Mouse (Mus musculus): Measurements from ENCODE around the gene Gm20388.

The Gm20388 gene

DNA sequence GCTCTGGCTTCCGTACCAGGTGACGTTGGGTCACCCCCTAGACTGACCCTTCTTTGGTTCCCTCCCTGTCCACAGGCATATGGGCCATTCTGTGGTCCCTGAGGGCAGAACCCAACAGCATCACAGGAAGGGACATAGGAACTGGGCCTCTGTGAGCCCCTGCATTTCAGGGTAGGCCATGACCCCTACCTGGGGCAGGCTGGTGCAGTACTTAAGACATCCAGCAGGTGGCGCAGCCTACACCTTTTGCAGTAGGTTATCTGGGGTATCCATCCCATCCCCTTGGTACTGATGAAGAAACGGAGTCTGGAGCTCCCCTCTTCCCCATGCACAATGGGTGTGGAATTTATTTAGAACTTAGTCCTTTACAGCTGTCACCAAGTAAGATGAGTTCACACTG, 1783.8 kb downstream of the Gm20388 start:
- DNase-seq (ENCODE audit: low spot score) = peak; percentile 29

DNA sequence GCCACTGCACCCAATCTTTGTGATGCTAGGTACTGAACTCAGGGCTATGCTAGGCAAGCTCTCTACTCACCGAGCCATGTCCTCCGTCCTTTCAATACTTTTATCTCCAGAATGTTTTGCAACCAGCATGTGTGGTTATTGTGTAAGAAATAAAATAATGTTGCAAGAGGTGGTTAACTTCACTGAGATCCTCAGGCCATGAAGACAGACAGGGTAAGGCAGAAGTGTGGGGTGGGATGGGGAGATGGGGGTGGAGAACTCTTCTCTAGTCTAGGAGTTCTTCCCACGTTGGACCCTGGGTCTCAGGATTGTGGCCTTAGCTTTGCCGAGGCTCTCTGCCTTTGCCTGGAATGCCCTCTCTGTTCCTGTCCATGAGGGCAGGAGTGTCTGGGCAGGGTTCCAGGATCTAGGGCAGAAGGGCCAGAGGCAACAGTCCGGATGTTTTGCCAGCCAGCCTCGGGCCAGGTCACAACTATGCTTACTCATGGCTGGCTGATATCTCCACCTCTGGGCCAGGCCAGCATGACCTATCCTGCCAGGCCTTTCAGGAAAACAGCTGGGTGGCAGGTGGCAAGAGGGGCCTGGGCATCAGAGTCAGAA, 1785.0 kb downstream of the Gm20388 start:
- peak; percentile 76 for DNase-seq (ENCODE audit: low spot score)

DNA sequence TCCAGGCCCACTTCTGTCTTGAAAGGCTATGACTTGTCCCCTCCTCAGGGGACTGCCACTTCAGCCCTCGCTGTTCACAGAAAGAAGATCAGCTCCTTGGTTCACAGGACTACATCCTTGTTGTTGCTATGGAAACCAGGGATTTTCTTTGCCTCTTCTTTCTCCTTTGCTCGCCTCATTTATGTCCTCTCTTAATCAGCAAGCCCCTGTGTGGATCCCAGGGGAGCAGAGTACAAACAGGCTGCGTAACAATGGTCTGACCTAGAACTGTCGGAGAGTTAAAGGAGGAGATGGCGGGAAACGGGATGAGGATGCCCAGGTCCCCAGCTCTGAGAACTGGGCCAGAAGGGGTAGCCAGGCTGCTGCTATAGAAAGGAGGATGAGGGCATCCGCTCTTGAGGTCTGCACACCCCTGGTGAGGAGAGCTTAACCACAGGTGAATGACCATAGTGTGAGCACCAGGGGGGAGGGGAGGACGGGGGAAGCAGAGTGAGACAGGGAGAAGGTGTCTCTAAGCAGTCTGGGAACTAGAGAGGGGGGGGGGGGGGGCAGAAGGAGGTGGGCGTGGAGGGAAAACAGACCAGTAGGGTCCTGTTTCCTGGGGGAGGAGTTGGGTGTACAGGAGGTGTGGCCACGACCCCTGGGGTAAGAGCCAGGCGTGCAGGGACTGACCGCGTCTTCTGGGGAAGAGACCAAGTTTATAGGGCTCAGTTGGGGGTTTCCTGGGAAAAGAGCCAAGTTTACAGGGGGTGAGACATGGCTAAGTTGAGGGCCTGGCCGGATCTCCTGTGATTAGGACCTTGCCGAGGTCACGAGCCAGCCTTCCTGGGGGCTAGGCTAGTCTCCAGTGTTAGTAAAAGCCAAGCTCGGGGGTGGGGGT, 1787.3 kb downstream of the Gm20388 start:
- DNase-seq (ENCODE audit: low spot score) = no peak

DNA sequence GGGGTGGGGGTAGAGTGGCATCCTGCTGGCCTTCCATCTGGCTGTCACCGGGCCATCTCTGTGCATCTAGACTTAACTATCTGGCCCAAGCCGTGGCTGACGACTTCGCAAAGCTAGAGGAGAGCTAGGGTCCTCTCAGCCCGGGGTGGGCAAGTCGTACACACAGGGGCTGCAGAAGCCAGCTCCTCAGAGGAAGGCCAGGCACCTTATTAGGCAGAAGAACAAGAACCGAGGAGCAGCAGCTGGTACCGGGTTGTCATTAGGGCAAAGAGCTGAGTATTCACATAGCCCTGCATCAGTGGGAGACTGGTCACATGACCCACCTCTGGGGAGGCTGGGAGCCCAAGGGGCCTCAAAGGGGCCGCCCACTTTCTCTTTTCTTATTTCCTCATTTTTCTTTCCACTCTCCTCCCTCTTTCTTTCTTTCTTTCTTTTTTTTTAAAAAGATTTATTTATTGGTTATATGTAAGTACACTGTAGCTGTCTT, 1788.0 kb downstream of the Gm20388 start:
- no peak for DNase-seq (ENCODE audit: low spot score)

DNA sequence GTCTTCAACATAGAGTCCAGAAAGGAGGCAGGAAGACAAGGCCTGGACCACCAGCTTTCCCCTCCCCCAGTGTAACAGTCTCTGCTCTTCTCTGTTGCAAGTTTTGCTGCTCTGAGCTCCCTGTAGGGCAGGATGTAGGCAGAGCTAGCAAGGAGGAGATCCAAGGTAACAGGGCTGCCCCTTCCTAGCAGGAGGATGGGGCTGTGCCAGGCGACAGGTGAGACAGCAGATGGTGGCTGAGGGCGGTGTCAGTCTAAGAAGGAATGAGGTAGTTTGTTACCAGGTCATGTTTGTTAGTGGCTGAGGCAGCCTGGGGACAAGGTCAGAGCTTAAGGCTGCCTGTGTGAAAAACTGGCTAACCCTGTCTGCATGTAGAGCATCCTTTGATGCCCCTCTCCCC, 1789.3 kb downstream of the Gm20388 start:
- DNase-seq (ENCODE audit: low spot score) = no peak

DNA sequence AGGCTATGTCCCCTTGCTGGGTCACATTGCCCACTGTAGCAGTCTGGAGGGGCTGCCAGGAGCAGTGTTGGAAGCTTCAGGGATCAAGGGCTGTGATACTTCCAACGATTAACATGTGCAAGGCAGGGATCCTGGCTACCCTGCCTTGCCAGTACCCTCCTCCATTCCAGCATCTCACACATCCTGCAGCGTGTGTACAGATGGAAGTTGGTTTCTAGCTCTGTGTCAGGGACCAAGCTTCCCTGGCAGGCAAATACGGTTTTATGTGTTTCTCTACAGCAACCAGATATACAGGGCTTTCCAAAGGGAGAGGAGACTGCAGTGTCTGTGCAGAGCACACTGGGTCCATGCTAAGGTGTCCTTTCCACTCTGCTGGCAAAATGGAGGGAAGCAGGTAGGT, 1794.5 kb downstream of the Gm20388 start:
- DNase-seq (ENCODE audit: low spot score) = no peak

DNA sequence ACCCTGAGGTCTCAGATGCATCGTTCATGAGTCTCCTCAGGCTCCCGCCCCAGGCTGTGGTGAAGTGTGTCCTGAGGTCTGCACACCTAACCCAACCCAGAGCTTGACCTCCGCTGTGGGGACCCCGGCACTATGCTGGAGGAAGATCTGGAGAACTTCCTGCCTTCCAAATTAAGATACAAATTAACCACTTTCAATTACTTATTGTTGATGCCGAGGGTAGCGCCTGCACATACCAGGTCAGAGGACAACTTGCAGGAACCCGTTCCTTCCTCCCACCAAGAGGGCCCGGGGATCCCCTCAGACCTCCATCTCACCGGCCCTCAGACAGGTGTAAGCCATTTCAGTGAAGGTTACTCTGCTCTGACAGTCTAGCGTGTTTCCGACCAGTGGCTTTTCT, 1796.3 kb downstream of the Gm20388 start:
- no peak for DNase-seq (ENCODE audit: low spot score)

DNA sequence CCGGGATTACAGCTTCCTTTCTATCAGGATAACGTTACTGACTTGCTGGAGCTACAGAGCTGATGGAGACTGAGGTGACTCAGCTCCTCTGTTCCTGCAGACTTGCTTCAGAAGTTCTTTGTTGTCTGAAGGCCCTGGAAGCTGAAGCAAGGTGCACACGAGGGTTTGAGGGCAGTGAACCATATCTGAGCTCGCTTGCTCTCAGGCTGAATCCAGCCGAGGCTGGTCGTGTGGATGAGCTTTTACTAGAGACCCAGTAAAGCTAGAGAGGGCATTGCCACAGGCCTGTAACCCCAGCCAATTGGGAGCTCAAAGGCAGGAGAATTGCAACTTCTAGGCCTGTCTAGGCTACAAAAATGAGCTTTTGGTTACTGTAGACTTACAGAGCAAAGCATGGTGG, 1797.8 kb downstream of the Gm20388 start:
- no peak for DNase-seq (ENCODE audit: low spot score)

DNA sequence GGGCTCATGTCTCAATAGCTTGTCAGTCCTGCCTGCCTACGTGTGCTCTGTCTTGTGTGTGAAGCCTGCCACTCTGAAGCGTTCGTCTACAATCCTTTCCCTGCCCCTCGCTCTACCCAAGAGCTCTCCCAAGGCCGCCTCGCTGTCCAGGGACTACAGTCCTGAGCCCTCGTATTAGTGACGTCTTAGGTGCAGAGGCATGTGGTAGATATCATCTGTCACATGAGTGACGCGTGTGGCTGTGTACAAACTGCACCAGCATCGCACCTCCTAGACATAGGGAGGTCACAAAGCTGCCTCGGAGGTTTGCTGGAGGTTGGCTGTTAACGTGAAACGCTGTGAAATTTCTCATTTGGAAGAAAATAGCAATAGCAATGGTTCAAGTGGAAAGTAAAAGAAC, 1806.9 kb downstream of the Gm20388 start:
- no peak for DNase-seq (ENCODE audit: low spot score)

DNA sequence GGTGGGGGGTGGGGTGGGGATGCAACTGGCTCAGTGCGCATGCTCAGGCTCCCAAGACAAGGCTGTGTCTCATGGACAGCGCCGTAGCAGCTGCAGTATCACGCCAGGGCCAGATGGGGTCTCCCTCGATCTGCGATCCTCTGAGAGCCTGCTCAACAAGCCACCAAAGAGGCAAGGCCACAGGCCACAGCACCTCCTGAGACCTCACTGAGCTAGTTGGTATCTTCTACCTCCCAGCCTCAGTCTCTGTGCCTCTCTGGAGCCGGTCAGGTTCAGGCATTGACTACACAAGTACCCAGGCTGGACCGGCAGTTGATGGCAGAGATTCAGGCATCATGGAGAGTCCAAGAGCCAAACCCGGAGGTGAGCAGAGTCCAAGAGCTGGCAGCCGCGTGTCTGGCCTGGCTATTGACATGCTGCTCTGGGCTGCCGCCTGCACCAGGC, 1807.4 kb downstream of the Gm20388 start:
- peak; percentile 80 for DNase-seq (ENCODE audit: low spot score)

DNA sequence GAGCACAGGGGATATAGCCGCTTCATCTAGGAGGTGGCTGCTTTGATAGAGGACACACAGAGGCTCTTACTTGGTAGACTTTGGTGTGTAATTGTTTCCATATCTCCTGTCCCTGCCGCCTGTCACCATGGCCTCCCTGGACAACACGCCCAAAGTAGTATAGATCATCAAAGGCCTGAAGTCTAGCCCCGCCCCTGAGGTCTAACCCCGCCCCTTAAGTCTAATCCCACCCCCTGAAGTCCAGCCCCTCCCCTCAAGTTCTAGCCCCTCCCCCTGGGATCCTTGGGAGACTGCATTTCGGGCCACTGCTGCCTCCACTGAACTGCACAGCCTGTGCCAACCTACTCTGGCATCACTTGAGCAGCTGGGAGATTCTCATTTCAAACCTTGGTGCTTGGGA, 1808.3 kb downstream of the Gm20388 start:
- no peak for DNase-seq (ENCODE audit: low spot score)

DNA sequence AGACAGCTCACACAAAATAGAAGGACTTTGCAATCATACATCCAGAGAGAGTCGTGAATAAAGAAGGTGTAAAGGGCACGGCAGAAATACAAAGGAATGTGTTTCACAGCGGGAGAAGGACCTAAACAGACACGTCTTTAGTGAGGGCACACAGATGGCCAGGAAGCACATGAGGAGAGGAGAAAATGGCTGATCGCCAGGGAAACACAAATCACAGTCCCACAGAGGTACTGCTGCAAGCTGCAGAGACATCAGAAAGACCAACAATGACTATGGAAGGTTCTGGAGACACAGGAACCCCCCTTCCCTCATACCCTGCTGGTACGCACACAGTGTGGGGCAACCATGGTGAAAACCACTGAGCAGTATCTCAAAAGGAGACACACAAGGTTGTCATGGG, 1810.4 kb downstream of the Gm20388 start:
- no peak for DNase-seq (ENCODE audit: low spot score)

DNA sequence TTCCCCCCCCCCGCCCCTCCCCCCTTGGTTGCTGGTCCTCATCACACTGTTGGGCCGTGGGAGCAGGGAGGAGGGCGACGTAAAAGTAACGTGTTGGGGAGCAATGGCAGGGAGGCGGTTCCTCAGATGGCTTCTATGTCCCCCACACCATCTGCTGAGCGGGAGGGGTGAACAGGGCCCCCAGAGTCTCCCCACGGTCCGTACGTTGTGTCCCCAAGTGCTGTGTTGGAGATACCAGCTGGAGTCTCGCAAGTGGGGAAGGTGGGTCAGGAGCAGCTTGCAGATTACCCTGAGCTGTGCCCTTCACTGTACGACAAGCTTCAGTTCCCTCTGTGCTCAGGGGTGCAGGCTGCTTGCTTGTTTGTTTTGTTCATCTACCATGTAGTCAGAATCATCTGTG, 1813.2 kb downstream of the Gm20388 start:
- no peak for DNase-seq (ENCODE audit: low spot score)

DNA sequence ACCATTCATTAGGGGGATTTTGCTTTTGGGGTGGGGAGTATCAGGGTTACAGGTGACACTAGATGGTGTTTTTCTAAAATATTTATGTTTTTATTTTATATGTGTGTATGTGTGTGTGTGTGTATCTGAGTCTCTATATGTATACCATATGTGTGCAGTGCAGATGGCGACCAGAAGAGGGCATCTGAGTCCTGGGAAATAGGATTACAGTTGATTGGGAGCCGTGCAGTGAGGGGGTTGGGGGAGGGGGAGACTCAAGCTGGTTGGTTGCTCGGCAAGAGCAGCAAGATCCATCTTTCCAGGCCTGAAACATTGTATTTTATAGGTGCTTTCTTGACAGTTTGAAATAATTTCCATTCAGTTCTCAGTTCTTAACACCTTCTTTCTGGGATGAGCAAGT, 1816.5 kb downstream of the Gm20388 start:
- no peak for DNase-seq (ENCODE audit: low spot score)

DNA sequence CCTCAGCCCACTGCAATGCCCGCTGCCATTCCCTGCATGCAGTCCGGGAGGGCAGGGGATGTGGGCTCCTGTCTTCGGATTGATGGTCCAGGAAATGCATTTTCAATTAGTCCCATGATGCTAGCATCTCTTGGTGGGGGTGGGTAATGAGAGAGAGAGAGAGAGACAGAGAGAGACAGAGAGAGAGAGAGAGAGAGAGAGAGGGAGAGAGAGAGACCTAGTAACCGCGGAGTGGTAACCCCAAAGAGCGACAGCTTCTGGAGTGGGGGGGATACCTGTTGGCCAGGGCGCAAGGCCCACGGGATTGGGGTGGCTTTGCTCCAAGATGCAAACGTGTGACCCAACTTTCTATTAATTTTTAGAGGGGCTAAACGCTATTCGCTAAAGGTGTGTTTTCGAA, 1818.7 kb downstream of the Gm20388 start, which contains the start of gene Jph3:
Gene Jph3, plus strand, starts transcription at position 301 of the 400 bp plus-strand sequence.
- no peak for DNase-seq (ENCODE audit: low spot score)

DNA sequence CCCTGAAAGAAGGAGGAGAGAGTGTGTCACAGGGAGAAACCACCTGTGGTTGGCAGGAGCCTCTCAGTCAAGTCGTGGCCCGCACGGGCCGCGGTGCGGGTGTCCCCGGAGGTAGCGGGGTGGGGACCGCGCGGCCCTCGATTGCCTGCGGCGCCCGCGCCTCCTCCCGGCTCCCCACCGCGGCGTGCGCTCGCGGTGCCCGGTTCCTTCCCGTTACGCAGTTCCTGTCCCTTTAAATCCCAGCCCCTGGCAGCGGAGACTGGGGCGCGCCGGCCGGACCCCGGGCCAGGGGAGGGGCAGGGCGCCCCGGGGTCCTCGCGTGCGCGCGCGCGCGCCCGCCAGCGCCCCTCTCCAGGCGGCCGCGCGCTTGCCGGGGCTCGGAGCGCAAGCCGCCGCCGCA, 1819.1 kb downstream of the Gm20388 start:
- DNase-seq (ENCODE audit: low spot score) = no peak

DNA sequence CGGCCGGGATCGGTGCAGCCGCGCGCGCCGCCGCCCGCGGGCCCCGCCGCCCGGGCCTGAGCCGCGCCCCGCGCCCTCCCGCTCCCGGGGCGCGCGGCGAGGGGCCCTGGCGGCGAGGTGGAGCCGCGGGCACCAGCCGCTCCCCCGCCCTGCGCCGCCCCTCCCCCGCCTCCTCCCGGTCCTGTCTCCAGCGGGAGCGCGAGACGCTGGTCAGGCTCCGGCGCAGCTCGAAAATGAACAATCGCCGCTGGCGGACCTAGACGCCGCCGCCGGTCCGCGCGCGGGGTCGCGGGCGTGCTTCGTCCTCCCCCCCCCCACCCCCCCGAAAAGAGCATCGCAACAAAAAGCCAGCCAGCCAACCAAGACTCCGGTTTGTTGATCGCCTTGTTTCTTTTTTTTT, 1819.5 kb downstream of the Gm20388 start:
- DNase-seq (ENCODE audit: low spot score) = no peak

DNA sequence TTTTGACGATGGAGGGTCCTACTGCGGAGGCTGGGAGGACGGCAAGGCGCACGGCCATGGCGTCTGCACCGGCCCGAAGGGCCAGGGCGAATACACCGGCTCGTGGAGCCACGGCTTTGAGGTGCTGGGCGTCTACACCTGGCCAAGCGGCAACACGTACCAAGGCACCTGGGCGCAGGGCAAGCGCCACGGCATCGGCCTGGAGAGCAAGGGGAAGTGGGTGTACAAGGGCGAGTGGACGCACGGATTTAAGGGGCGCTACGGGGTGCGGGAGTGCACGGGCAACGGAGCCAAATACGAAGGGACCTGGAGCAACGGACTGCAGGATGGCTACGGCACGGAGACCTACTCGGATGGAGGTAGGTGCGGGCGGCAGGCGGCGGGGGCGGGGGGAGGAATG, 1820.0 kb downstream of the Gm20388 start:
- DNase-seq (ENCODE audit: low spot score) = no peak

DNA sequence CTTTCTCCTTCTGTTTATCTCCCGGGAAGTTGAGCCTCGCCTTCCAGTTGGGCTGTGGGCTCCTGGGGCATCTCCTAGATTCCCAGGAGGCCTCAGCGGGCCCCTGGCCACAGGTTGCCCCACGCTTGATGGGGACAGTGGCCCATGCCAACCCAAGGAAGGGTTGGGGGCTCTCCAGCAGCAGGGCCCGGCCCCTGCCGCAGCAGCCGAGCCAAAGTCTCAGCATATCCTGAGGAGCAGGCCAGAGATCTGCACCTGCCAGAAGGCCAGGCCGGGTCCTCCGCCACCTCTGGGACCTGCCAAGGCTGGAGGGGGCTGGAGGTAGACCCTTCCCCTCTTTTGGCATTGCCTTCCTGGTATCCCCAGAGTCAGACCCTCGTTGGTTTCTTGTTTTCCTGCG, 1820.4 kb downstream of the Gm20388 start:
- no peak for DNase-seq (ENCODE audit: low spot score)

DNA sequence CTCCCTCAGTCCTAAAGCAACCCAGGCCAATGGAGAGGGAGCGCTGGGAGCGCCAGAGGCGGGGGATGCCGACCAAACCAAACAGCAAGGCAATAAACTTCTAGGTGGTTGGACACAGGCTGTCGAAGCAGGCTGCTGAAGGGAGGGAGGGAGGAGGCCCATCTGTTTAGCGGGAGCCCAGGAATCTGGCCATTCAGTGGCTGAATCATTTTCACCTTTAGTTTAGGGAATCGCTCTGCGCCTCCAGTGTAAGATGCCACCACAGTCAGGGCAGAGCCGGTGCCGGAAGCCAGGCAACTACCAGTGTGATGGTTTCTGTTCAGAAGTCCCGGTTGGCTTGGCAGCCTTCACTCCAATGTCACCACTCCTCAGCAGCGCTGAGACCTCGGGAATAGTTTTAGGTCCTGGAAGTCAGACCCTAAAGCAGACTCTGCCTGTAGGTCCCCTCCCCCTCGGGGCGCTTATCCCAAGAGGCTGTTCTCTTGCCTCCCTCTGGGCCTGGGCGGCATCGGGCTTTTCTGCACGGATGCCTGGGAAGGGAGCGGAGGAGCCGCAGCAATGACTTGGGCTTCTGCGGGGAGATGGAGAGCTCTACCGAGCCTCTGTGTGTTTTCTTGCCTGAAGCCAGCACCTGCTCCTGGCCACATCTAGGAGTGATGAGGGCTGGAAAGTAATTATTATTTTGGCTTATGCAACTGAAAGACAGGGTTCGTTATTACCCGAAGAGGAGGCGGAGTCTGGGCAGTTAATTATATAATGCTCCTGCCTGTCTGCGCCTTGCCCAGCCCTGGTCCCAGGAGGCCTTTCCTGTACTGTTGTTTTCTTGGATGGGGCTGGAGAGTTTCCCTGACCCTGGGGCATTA, 1821.1 kb downstream of the Gm20388 start:
- DNase-seq (ENCODE audit: low spot score) = no peak

DNA sequence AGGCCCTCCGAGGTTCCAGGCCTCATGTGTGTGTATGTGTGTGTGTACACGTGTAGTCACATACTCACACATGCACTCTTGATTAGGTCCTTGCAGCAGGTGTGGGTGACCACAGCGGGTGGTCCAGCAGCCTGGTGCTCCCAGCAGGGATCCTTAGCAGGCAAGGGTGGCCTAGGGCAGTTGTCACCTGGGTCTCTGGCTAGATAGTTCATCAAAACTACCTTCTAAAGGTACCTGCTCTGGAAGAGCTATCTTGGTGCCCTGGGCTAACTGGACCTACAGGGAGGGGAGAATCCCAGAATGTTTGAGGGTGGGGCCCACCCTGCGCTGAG, 1821.7 kb downstream of the Gm20388 start:
- DNase-seq (ENCODE audit: low spot score) = no peak

DNA sequence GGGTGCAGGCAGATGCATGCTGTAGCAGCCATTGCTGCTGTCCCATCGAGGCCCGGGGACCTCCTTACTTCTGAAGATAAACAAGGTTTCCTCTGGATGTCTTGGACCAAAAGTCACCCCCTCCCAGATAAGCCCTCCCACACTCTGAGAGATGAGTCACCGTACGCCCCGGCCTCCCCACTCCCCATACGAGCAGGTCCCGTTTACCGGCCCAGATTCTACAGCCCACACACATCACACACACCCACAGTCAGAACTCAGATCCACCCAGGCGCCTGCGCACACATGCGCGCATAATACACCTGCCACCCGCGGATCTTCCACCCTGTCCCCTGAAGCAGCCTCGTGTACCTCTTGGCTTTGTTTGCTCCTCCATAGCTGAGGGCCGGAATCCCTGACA, 1823.6 kb downstream of the Gm20388 start:
- no peak for DNase-seq (ENCODE audit: low spot score)

DNA sequence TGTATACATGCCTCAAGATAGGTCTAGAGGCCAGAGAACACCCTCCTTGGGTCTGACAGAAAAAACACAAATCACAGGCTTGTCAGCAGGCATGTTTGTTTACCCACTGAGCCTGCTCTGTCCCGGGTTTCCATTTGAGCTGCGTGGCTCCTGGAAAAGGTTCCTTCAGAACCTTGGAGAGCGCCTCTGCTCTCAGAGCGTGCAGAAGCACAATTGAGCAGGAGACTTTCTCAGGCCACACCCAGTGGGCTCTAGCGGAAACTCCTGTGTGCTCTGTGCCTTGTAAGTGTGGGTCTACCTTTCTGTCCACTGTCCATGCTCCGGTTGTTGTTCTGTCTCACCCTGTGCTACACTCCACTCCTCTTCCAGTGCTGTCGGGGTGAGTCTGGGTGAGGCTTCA, 1825.6 kb downstream of the Gm20388 start:
- peak; percentile 29 for DNase-seq (ENCODE audit: low spot score)
